Mouse (Mus musculus): ENCODE data around the gene Rnf212b. TPM values are rescaled to one million over a fixed set of nuclear protein-coding genes. Genes with fewer than 3 reads are reported as not detected.
"Not testable (repeated sequence)": the region's sequence is repeated elsewhere in the genome, so short reads cannot be mapped to it uniquely, and the experiment has no call there.

The Rnf212b gene
- total RNA-seq (2017), result not detected in 3 replicates

- ATAC-seq (replicated peaks; ENCODE audit: insufficient number of reproducible peaks, low FRiP score, low TSS enrichment, poor library complexity, severe bottlenecking), result no peak
Measured at GRCm38 (mm10) chr14:54813991-54814390, at the start of gene Rnf212b. Gene Rnf212b, plus strand, starts transcription at chr14:54814141.

- ATAC-seq (replicated peaks; ENCODE audit: insufficient number of reproducible peaks, low FRiP score, low TSS enrichment, poor library complexity, severe bottlenecking), result not testable (repeated sequence)
Measured at GRCm38 (mm10) chr14:54766937-54767336, 47.0 kb upstream of the Rnf212b start.

- 0 out of 2 replicates have a peak, but pooled peaks have one; percentile 27 for ATAC-seq (replicated peaks; ENCODE audit: insufficient number of reproducible peaks, low FRiP score, low TSS enrichment, poor library complexity, severe bottlenecking)
Measured at GRCm38 (mm10) chr14:54768314-54769067, 45.5 kb upstream of the Rnf212b start.

GRCm38 (mm10) chr14:54769068-54769425 is 44.9 kb upstream of the Rnf212b start:
- no peak for ATAC-seq (replicated peaks; ENCODE audit: insufficient number of reproducible peaks, low FRiP score, low TSS enrichment, poor library complexity, severe bottlenecking)

- peak; percentile 76 for ATAC-seq (replicated peaks; ENCODE audit: insufficient number of reproducible peaks, low FRiP score, low TSS enrichment, poor library complexity, severe bottlenecking)
Measured at GRCm38 (mm10) chr14:54770373-54770772, 43.6 kb upstream of the Rnf212b start.

GRCm38 (mm10) chr14:54772333-54772856 is 41.5 kb upstream of the Rnf212b start:
- ATAC-seq (replicated peaks; ENCODE audit: insufficient number of reproducible peaks, low FRiP score, low TSS enrichment, poor library complexity, severe bottlenecking), result no peak

- no peak for ATAC-seq (replicated peaks; ENCODE audit: insufficient number of reproducible peaks, low FRiP score, low TSS enrichment, poor library complexity, severe bottlenecking)
Measured at GRCm38 (mm10) chr14:54775534-54776041, 38.4 kb upstream of the Rnf212b start.

- ATAC-seq (replicated peaks; ENCODE audit: insufficient number of reproducible peaks, low FRiP score, low TSS enrichment, poor library complexity, severe bottlenecking), result no peak
Measured at GRCm38 (mm10) chr14:54776768-54777167, 37.2 kb upstream of the Rnf212b start.

- no peak for ATAC-seq (replicated peaks; ENCODE audit: insufficient number of reproducible peaks, low FRiP score, low TSS enrichment, poor library complexity, severe bottlenecking)
Measured at GRCm38 (mm10) chr14:54777893-54778292, 36.0 kb upstream of the Rnf212b start.

GRCm38 (mm10) chr14:54780084-54780483 is 33.9 kb upstream of the Rnf212b start:
- no peak for ATAC-seq (replicated peaks; ENCODE audit: insufficient number of reproducible peaks, low FRiP score, low TSS enrichment, poor library complexity, severe bottlenecking)

- peak; percentile 44; the same call in 1 of the 2 replicates for ATAC-seq (replicated peaks; ENCODE audit: insufficient number of reproducible peaks, low FRiP score, low TSS enrichment, poor library complexity, severe bottlenecking)
Measured at GRCm38 (mm10) chr14:54780836-54781609, 32.9 kb upstream of the Rnf212b start.

- peak; percentile 81 for ATAC-seq (replicated peaks; ENCODE audit: insufficient number of reproducible peaks, low FRiP score, low TSS enrichment, poor library complexity, severe bottlenecking)
Measured at GRCm38 (mm10) chr14:54781610-54782365, 32.2 kb upstream of the Rnf212b start, which contains the start of gene Slc7a8. Gene Slc7a8, minus strand, starts transcription at chr14:54781946.

GRCm38 (mm10) chr14:54782971-54783370 is 31.0 kb upstream of the Rnf212b start:
- no peak for ATAC-seq (replicated peaks; ENCODE audit: insufficient number of reproducible peaks, low FRiP score, low TSS enrichment, poor library complexity, severe bottlenecking)

GRCm38 (mm10) chr14:54785898-54786297 is 28.0 kb upstream of the Rnf212b start:
- ATAC-seq (replicated peaks; ENCODE audit: insufficient number of reproducible peaks, low FRiP score, low TSS enrichment, poor library complexity, severe bottlenecking), result peak; percentile 71

- no peak for ATAC-seq (replicated peaks; ENCODE audit: insufficient number of reproducible peaks, low FRiP score, low TSS enrichment, poor library complexity, severe bottlenecking)
Measured at GRCm38 (mm10) chr14:54786489-54786888, 27.5 kb upstream of the Rnf212b start.

- no peak for ATAC-seq (replicated peaks; ENCODE audit: insufficient number of reproducible peaks, low FRiP score, low TSS enrichment, poor library complexity, severe bottlenecking)
Measured at GRCm38 (mm10) chr14:54787226-54787625, 26.7 kb upstream of the Rnf212b start.

GRCm38 (mm10) chr14:54788231-54788630 is 25.7 kb upstream of the Rnf212b start:
- ATAC-seq (replicated peaks; ENCODE audit: insufficient number of reproducible peaks, low FRiP score, low TSS enrichment, poor library complexity, severe bottlenecking), result no peak

GRCm38 (mm10) chr14:54792166-54792565 is 21.8 kb upstream of the Rnf212b start:
- ATAC-seq (replicated peaks; ENCODE audit: insufficient number of reproducible peaks, low FRiP score, low TSS enrichment, poor library complexity, severe bottlenecking), result no peak

- ATAC-seq (replicated peaks; ENCODE audit: insufficient number of reproducible peaks, low FRiP score, low TSS enrichment, poor library complexity, severe bottlenecking), result no peak
Measured at GRCm38 (mm10) chr14:54793351-54793750, 20.6 kb upstream of the Rnf212b start.
